Mouse (Mus musculus) testis, adult 2 months (tissue): ENCODE results near the gene Cobll1. TPM values are rescaled to one million over a fixed set of nuclear protein-coding genes. Genes with fewer than 3 reads are reported as not detected.

Experiments used
- H3K27ac ChIP-seq: fragments of 200-500 bp; 2 replicates; pipeline ENCODE4 v1.5.1; 2012; ENCODE audit warnings: low read depth, low read length; ENCODE audit not compliant: control insufficient read depth, insufficient read depth
- H3K27me3 ChIP-seq: fragments of 200-500 bp; 2 replicates; pipeline ENCODE4 v1.6.1; 2012; ENCODE audit warnings: mild to moderate bottlenecking, low read length, moderate library complexity; ENCODE audit not compliant: control insufficient read depth, insufficient read depth
- H3K36me3 ChIP-seq: fragments of 200-500 bp; 2 replicates; pipeline ENCODE4 v1.6.1; 2012; ENCODE audit warnings: mild to moderate bottlenecking, low read length; ENCODE audit not compliant: control insufficient read depth, insufficient read depth
- H3K4me1 ChIP-seq: fragments of 200-500 bp; 2 replicates; pipeline ENCODE4 v1.6.1; 2012; ENCODE audit warnings: low read length; ENCODE audit not compliant: control insufficient read depth, insufficient read depth
- H3K4me3 ChIP-seq: fragments of 200-500 bp; 2 replicates; pipeline ENCODE4 v1.5.1; 2012; ENCODE audit warnings: low read depth, mild to moderate bottlenecking, low read length, moderate library complexity, mixed read lengths; ENCODE audit not compliant: control insufficient read depth
- CTCF ChIP-seq: fragments of 200-500 bp; IDR thresholded peaks from 2 replicates; pipeline ENCODE4 v1.5.1; 2012; ENCODE audit warnings: low read depth, mild to moderate bottlenecking, inconsistent platforms, low read length, moderate library complexity; ENCODE audit not compliant: control insufficient read depth, insufficient read depth, insufficient replicate concordance
- POLR2A ChIP-seq: fragments of 200-500 bp; IDR thresholded peaks from 2 replicates; pipeline ENCODE4 v1.6.1; 2012; ENCODE audit warnings: low read depth, mild to moderate bottlenecking, inconsistent platforms, low read length, moderate library complexity; ENCODE audit not compliant: control insufficient read depth
- polyA plus RNA-seq: library from polyadenylated mRNA; depleted of rRNA; stranded (reverse); fragments of >200 nt; gene quantifications from 2 replicates; pipeline ENCODE4 v1.2.3, GENCODE M21; 2012

Gene Cobll1
- polyA plus RNA-seq, 1 experiment, result 3.6 TPM

- Histone ChIP-seq H3K36me3 (no peaks in the 10 kb centered on the region), H3K4me1 (peaks cover 4% of the 10 kb centered on the region), H3K27ac (no peak overlapping the region), H3K4me3 (no peak overlapping the region; the same call in 1 of the 2 replicates), H3K27me3 (peaks cover 3% of the 10 kb centered on the region)
- TF ChIP-seq CTCF, result no peak
- TF ChIP-seq POLR2A, result no peak
Measured at GRCm38 (mm10) chr2:65237116-65237515, 2.1 kb downstream of the Cobll1 start.

GRCm38 (mm10) chr2:65236644-65237043, 2.6 kb downstream of the Cobll1 start:
- Histone ChIP-seq H3K27ac (no peak overlapping the region), H3K27me3 (peaks cover 3% of the 10 kb centered on the region), H3K4me3 (no peak overlapping the region), H3K4me1 (peaks cover 4% of the 10 kb centered on the region), H3K36me3 (no peaks in the 10 kb centered on the region)
- TF ChIP-seq CTCF (no peak), POLR2A (no peak)

- no peak overlapping the region for H3K4me3 ChIP-seq
- H3K27ac ChIP-seq, result no peak overlapping the region
- no peaks in the 10 kb centered on the region for H3K36me3 ChIP-seq
- no peak for TF ChIP-seq CTCF
- TF ChIP-seq POLR2A, result no peak
- H3K4me1 ChIP-seq, result no peaks in the 10 kb centered on the region; the same call in 1 of the 2 replicates
- H3K27me3 ChIP-seq, result no peaks in the 10 kb centered on the region
Measured at GRCm38 (mm10) chr2:65232756-65233535, 6.3 kb downstream of the Cobll1 start.

GRCm38 (mm10) chr2:65228426-65228825, 10.8 kb downstream of the Cobll1 start:
- Histone ChIP-seq H3K36me3 (no peaks in the 10 kb centered on the region), H3K27ac (no peak overlapping the region), H3K27me3 (no peaks in the 10 kb centered on the region), H3K4me1 (no peaks in the 10 kb centered on the region; the same call in 1 of the 2 replicates), H3K4me3 (no peak overlapping the region)
- no peak for TF ChIP-seq POLR2A
- TF ChIP-seq CTCF, result no peak

- Histone ChIP-seq H3K4me1 (no peaks in the 10 kb centered on the region; the same call in 1 of the 2 replicates), H3K36me3 (no peaks in the 10 kb centered on the region), H3K4me3 (no peak overlapping the region), H3K27ac (no peak overlapping the region), H3K27me3 (no peaks in the 10 kb centered on the region)
- no peak for TF ChIP-seq CTCF
- no peak for TF ChIP-seq POLR2A
Measured at GRCm38 (mm10) chr2:65227898-65228290, 11.3 kb downstream of the Cobll1 start.

GRCm38 (mm10) chr2:65227154-65227897, 11.9 kb downstream of the Cobll1 start:
- Histone ChIP-seq H3K4me3 (no peak overlapping the region), H3K36me3 (no peaks in the 10 kb centered on the region), H3K4me1 (no peaks in the 10 kb centered on the region; the same call in 1 of the 2 replicates), H3K27me3 (no peaks in the 10 kb centered on the region), H3K27ac (no peak overlapping the region)
- TF ChIP-seq CTCF, result no peak
- no peak for TF ChIP-seq POLR2A

- H3K4me3 ChIP-seq, result no peak overlapping the region
- no peaks in the 10 kb centered on the region for H3K36me3 ChIP-seq
- TF ChIP-seq CTCF (no peak), POLR2A (no peak)
- H3K27me3 ChIP-seq, result no peaks in the 10 kb centered on the region
- no peaks in the 10 kb centered on the region; the same call in 1 of the 2 replicates for H3K4me1 ChIP-seq
- no peak overlapping the region for H3K27ac ChIP-seq
Measured at GRCm38 (mm10) chr2:65226494-65226893, 12.7 kb downstream of the Cobll1 start.
